Mouse (Mus musculus) Muller cell, postnatal 12 days (primary cell): ENCODE measurements around the gene Nr1h2.

Experiments
- DNase-seq: peaks from one replicate; pipeline ENCODE4 v3.0.0-alpha.2; 2015; ENCODE audit errors: inconsistent ontology term

Nr1h2 gene

DNA sequence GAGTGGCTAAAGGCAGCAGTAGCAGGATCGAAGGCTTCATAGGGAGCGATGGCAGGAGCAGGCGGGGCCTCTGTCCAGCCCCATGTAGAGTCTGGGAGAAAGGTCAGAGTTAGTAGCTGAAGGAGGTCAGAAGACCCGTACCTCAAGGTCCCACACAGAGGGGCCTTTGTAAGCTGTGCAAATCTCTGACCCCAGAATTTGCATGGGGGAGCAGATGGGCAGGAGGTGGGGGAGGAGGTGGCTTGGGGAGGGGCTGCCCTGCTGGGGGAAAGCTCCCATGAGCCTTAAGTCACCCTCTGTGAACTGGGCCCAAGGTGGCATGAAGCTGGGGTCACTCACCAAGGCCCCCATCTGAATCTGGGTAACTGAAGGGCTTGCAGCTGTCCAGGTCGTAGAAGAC is 24.2 kb downstream of the Nr1h2 start:
- no peak for DNase-seq

DNA sequence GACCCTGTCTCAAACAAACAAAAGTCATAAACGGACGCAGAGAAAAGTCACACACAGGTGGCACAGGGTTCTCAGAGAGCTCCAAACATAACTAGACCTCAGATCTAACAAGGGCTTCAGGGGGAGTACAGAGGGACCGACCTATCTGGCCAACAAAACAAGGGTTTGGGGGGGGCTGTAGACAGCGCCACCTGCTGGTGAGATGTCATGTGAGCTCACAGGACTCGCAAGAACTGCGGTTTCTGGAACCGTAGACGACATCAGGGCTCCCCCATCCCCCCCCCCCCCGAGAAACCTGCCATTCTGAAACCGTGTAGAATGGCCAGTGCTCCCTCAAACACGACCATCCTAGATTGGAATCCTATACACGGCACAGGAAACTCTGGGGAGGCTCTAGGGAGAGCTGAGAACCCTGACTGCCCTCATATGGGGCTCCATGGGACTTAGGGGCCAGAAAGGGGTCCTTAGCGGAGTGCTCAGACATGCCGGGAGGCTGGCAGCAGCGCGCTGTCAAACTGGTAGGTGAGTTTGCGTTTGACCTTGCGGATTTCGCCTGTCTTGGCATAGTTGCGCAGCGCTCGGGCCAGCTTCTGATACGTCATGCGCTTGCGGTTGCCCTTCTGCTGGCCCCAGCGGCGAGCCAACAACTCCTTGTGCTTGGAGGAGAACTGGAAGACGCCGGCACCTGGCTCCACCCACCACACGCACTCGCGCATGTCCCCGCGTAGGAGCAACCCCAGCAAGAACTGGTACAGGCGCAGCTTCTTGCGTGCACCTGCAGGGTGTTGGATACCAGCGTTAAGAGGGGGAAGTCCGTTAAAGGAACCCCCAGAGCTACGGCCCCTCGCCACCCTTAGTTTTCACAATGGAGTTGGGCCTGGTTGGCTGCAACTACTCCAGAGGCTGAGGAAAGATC is 26.0 kb downstream of the Nr1h2 start:
- DNase-seq: peak; percentile 62

DNA sequence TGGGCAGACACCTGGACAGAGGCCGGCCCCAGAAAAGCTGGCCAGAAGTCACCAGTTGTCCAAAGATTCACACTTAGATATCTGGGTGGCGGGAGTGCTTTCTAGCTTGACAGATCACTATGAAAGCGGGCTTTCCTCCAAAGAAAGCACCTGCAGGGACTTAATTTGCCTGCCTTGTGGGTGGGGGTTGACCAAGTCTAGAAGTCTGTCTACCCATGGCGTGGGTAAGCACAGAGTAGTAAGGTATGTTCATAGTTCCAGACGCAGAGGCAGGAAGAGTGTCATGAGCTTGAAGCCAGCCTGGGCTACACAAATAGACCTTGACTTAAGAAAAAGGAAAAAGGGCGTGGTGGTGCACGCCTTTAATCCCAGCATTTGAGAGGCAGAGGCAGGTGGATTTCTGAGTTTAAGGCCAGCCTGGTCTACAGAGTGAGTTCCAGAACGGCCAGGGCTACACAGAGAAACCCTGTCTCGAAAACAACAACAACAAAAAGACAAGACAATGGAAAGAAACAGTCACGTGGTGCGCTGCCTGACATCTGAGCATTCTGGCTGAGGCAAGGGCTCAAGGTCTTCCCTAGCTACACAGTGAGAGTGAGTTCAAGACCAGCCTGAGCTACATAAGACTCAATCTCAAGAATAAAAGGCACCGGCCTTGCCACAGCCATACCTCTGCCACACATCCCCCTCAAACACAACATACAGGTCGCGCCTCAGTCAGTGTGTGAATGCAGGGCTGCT is 27.2 kb downstream of the Nr1h2 start:
- DNase-seq: no peak

DNA sequence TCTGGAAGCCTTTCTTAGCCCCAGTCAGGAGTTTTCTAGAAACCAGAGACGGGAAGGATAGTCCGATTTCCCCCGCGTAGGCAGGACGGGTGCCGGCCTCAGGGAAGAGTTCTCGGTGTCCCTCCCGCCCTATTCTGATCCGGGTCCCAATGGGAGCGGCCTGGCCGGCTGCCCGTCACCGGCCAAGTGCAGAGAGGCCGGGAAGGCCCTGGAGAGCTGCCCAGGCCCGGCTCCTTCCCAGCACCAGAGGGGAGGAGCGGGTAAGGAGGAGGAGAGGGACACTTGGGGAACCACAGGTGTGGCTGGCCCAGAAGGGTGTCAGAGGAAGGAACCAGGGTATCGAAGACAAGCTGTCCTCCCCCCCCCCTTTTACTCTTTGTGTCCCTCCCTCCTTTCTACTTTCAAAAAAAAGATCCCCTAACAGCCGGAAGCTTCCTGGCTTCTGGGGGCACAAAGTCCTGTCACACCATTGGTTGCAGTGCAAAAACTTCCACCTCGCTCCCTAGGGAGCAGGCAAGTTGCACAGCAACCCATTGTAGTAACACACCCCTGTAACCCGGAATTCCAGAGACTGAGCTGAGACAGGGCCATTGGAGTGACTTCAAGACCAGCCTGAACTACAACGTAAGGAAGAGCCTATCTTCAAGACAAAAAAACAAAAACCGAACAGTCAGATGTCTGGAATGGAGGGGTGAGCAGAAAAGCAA is 28.5 kb downstream of the Nr1h2 start:
- peak; percentile 88 for DNase-seq

DNA sequence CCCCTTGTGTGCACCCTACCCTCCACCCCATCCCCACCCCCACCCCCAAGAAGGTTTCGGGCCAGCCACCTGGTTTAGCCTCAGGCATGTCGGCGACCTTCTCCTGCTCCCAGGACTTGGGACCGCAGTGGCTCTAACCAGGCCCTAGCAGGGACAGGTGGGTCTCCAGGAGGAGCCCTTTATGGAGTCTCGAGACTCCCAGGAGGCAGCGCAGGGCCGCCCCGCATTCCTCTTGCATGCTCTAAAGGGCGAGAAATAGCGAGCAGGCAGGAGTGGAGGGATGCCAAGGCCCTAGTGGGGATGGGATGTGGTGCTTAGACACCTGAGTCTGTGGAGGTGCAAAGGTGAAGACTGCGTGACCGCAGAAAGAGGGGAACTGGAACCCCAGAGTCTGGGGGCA is 29.2 kb downstream of the Nr1h2 start, which contains the start of gene Mybpc2:
TSS of gene Mybpc2 (minus strand) at position 155 of the 400 bp plus-strand sequence.
- DNase-seq: peak; percentile 18

DNA sequence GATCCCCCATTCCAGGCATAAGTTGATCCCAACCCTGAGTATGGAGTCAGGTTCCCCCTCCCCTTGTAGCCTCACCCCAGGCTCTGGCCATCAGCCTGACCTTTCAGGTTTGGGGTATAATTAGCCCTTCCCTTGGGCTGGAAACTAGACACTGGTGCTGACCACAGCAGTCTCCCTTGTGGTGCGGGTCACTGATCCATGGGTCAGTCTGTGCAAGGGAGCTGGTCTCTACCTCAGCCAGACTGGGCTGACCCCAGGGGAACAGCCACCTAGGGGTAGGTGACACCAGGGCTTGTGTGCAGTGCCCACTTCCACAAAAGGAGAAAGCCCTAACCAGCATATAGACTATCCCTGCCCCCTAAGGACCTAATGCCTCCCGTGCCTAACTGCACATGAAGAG is 30.7 kb downstream of the Nr1h2 start:
- no peak for DNase-seq

DNA sequence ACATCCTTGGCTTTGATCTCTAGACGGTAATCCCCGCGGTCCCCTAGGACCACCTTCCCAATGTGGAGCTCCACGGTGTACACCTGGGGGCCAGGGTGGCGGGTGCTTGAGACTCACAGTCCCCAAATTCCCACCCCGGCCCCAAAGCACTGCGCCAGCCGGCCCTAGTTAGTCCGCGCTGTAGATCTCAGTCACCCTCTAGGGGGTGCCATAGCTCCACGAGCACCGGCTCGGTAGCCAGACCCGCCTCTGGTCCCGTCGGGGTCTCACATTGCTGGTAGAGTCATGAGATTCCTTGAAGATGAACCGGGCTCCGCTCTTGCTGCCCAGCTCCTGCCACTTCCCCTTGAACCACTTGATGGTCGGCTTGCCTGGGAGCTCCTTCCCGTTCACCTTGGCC is 32.0 kb downstream of the Nr1h2 start:
- DNase-seq: peak; percentile 51

DNA sequence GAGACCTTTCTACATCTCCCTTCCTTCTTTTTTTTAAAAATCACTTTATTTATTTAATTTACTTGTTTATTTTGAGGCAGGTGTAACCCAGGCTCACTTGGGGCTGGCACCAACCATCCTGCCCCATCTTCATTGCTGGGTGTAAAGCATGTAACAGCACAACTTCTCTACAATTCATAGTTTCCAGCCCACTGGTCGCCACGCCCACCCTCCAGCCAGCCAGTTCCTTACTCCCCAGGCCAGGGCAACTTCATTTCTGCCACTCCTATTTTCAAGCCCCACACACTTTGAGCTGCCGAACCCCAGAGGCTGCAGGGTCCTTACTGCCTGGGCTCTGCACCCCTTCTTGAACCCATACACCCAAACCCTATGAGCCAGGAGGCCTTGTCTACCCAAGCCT is 32.8 kb downstream of the Nr1h2 start:
- no peak for DNase-seq

DNA sequence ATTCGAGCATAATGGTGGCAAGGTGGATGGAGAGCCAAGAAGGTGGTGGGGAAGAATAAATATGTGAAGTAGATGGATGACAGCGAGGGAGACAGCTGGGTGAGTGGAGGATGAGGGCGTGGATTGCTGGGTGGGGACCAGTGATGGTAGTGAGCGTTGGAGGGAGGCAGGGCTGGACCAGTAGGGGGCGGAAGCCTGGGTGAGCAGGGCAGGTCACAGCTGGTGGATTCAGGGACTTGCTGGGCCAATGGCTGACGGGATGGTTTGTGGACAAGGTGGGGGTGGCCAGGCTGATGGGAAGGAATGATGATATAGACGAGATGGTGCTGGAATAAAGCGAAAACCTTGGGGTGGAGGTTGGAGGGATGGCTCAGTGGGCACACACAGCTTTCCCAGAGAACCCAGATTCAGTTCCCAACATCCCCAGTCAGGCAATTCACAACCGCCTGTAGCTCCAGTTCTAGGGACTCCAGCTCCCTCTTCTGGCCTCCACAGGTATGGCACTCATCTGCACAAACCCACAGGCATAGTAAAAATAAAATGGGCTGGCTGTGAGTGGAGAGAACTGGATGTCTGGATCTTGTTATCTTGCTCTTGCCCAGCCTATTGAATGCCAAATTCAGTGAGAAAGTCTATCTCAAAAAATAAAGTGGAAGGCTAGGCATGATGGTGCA is 34.4 kb downstream of the Nr1h2 start:
- DNase-seq: no peak

DNA sequence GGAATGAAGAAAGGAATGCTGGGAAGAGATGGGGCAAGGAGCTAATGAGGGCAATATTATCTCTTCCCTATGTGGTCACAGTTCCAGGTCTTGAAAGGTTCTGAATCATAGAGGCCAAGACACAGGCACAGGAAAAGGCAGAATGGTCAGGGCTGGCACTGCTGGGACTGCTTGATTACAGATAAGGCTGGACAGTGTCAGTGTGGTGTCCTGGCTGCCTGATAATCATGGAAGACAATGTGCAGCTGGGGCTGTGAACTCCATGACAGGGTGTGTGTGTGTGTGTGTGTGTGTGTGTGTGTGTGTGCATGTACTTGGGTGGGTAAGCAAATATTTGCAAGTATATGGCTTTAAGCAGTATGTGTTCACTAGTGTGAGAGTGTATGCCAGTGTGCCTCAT is 46.3 kb downstream of the Nr1h2 start:
- no peak for DNase-seq

DNA sequence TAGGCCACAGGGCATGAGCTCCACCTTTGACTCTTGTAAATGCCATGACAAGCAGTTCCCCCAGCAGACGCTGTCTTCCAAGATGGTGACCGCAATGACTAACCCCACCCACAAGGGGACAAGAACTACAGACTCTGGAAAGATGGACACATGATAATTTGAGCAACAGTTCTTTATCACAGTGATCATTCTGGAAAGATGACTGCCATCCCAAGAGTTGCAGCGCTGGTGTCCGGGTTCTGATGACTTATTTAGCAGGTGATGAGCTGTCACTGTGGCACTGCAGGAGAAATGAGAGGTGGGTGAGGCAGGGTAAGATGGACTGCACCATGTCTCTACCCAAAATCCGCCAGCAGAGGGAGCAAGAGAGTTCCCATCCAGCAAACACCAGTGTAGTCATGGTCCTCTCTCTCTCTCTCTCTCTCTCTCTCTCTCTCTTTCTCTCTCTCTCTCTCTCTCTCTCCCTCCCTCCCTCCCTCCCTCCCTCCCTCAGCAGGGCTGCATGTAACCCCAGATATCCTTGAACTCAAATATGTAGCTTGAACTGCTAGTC is 52.1 kb downstream of the Nr1h2 start:
- peak; percentile 44 for DNase-seq

DNA sequence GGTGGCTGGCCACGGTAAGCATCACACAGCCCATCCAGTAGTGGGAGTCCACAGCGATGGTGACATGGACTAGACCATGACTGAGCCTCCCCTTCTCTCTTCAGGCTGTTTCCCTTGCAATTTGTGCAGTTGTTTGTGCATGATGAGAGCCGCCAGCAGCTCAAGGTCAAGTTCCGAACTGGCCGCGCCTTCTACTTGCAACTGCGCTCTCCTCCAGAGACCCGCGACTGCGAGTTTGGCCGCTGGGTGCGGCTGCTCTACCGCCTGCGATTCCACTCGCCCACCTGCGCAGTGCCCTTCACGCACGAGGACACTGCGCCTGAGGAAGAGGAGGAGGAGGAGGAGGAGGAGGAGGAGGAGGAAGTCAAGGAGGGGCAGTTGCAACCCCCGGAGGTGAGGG is 53.7 kb downstream of the Nr1h2 start:
- DNase-seq: no peak
